Mouse (Mus musculus): ENCODE measurements around the gene Caln1.

Gene Caln1

DNA sequence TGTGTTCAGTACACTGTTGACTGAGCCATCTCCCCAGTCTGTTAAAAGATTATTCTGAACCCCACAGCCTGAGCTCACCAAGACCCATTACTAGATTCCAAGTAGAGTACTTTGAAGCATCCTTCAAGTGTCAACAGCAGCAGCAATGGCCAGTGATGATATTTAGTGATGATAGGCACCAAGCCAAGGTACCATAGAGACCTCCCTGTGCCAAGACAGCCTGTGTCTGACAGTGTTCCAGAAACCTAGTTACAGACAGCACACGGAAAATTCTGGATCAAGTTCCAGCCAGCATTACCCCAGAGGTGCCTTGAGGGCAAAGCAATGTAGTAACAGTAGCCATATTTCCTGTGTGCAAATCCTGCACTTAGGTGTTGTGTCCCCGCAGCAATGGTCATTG lies 208.3 kb downstream of the Caln1 start:
- TF ChIP-seq GATA4 (IDR thresholded peaks at IDR 0.05; ENCODE audit: insufficient replicate concordance, low read length) = no peak

DNA sequence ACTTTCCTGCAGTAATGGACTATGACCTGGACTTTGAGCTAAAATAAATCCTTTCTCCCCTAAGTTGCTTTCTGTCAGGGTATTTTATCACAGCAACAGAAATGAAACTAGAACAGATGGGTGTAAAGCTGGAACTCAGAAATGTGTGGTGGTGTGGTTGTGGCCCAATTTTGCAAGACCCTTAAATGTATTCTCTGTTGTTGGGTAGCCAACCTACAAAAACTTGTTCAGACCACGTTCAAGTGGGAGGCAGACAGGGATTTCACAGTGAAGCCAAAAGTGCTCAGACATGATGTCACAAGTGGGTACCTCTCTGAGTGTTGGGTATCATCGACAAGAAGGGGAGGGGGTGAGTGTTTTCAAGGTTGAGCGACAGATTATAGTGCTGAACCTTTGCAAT lies 214.8 kb downstream of the Caln1 start:
- no peak for TF ChIP-seq GATA4 (IDR thresholded peaks at IDR 0.05; ENCODE audit: insufficient replicate concordance, low read length)

DNA sequence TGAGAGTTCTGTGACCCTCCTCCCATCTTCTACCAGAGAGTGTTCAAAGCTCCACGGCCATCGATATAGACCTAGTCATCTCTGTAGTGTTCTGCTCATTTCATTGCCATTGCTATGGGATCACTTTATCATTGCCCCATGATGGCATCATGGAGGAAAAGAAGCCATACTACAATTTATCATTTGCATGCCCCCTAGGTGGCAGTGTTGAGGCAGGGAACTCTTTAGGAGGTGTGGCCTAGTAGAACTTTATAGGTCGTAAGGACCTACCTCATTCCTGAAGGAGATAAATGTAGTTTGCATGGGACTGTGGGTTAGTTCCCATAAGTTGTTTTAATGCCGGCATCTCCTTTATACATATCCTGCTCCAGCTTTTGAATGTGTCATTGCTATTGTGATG lies 217.0 kb downstream of the Caln1 start:
- no peak for TF ChIP-seq GATA4 (IDR thresholded peaks at IDR 0.05; ENCODE audit: insufficient replicate concordance, low read length)

DNA sequence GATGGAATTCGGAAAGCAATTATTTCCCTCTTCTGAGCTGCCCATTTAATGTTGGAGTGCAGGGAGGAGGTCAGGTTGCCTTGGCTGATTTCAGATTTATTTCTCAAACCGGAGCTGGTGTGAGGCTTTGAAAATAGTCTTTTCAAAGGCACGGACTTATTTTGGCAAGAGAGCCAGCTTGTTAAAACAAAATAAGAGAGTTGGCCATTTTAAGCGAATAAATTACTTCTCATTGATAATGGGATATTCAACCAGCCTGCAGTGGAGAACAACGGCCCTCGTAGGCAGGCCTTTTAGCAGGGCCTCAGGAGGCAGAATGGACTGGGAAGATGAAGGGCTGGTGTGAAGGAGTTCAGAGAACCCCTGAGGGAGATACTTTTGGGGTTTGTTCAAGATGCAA lies 227.3 kb downstream of the Caln1 start:
- TF ChIP-seq GATA4 (IDR thresholded peaks at IDR 0.05; ENCODE audit: insufficient replicate concordance, low read length) = no peak

DNA sequence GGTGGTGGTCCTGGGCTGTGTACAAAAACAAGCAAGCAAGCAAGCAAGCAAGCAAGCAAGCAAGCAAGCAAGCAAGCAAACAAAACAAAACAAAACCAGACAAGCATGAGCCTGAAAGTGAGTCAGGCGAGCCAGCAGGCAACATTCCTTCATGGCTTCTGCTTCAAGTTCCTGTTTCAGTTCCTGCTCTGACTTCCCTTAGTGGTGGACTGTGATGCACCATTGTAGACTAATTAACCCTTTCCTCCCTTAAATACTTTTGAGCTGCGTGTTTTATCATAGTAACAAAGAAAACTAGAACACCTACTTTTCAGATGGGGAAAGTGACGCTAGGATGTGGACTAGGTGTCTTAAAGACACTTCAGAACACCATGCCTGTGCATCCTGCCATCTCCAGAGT lies 244.4 kb downstream of the Caln1 start:
- TF ChIP-seq GATA4 (IDR thresholded peaks at IDR 0.05; ENCODE audit: insufficient replicate concordance, low read length) = no peak

DNA sequence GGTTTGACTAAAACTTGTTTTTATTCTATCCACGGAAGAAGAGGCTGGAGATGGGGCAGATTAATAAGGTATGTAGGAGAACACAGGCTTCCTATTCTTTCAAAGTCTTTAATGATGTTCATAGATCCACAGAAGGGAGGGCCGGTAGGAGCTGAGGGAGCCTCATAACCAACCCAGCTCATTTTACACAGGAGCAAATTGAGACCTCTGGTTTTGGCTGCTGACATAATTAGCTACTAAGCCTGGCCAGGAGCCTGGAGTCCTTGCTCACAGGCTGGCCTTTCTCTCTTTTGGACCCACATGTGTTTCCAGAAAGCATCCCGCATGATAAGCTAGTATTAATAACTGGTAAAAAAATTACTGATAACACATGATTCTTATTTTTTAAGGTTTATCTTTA lies 245.0 kb downstream of the Caln1 start:
- TF ChIP-seq GATA4 (IDR thresholded peaks at IDR 0.05; ENCODE audit: insufficient replicate concordance, low read length) = no peak

DNA sequence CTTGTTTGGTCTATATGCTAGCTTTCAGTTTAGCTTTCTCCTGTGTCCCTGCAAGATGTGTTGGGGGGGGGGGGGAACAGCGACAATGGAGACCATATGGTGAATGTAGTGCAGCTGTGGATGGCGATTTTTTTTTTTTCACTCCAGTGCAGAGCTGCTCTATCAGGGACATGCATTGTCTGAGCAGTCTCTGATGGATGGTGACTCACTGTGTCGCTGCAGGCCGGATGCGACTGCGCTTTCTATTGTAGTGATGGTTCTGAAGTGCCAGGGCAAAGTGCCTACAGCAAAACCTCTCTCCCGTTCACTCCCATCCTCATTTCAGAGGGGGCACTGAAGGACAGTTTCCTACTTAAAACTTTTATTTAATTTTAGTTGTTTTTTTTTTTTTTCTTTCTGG lies 250.8 kb downstream of the Caln1 start:
- no peak for TF ChIP-seq GATA4 (IDR thresholded peaks at IDR 0.05; ENCODE audit: insufficient replicate concordance, low read length)

DNA sequence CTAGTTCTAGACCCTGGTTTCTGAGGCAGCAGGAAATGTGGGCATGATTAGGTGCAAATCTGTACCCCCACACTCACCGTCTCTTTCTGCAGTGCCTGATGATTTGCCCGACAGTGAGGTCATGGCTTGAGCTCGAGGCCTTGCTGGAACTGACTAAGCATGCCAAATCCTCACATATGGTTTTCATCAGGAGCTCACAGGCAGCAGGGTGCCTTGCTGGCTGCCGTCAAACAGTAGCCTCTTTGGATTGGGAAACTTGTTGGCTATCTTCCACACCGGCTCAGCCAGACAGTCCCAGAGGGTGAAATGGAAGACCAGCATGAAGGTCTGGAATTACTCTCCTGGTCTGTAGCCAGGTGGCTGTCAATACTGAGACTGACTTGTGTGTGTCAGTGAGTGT lies 254.0 kb downstream of the Caln1 start:
- no peak for TF ChIP-seq GATA4 (IDR thresholded peaks at IDR 0.05; ENCODE audit: insufficient replicate concordance, low read length)

DNA sequence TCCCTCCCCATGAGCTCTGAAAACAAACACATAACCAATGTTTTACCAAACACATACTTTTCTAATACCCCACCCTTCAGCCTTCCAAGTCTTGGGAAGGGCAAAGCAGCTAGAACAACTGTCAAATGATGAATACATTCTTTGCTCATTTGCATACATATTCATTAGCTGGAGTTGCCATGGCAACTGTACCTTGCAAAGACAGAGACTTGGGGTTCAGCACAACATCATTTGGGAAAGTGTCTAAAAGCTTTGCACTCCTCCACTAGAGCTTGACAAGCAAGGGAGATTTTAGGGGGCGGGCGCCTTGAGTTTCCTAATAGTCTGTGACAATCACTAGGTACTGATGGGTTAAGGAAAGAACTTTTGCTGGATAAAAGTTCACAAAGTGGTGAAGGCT lies 258.5 kb downstream of the Caln1 start:
- TF ChIP-seq GATA4 (IDR thresholded peaks at IDR 0.05; ENCODE audit: insufficient replicate concordance, low read length) = no peak

DNA sequence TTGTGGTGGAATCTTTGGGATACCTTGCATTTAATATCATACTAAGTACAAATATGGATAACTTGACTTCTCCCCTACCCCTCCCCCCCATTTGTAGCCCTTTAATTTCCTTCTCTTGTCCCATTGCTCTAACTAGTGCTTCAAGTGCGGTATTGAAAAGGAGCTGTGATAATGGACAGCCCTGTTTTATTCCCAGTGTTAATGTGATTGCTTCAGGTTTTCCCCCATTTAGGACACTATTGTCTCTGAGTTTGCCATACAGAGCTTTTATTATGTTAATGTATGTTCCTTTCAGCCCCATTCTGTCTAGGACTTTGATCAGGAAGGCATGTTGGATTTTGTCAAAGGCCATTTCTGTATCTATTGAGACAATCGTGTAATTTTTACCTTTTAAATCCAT lies 266.1 kb downstream of the Caln1 start:
- TF ChIP-seq GATA4 (IDR thresholded peaks at IDR 0.05; ENCODE audit: insufficient replicate concordance, low read length) = no peak

DNA sequence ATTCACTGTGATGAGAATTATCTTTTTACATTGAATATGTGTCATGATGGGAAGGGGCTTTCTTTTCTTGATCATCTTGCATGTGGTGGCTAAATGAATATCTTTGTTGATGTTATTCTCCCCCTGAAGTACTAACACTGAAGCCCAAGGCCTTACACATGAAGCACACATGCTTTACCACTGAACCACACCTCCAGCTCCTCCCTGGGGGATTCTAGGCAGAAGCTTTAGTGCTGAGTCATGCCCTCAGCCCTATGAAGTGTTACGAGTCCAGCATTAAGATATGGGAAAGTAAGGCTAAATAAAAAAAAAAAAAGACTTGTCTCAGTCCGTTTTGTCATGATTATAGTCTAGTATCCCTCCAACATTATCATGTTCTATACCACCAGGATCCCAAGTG lies 272.6 kb downstream of the Caln1 start:
- no peak for TF ChIP-seq GATA4 (IDR thresholded peaks at IDR 0.05; ENCODE audit: insufficient replicate concordance, low read length)

DNA sequence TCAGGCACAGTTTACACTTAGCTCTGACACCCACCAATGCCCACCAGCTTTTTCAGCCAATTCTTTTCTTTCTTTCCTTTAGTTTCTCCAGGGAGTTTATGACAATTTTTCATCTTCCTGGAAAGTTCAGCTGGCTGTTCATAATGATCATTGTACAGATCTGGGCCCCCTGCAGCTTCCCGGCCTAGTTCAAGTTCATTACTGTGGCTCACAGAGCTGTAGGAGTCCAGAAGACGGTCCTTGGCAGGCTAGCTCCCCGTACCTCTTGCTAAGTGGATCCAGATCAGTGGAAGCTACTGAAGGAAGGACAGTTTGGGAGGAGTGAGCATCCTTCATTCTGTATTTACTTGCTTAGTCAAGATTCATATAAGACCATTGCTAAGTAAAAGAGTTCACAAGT lies 288.9 kb downstream of the Caln1 start:
- no peak for TF ChIP-seq GATA4 (IDR thresholded peaks at IDR 0.05; ENCODE audit: insufficient replicate concordance, low read length)

DNA sequence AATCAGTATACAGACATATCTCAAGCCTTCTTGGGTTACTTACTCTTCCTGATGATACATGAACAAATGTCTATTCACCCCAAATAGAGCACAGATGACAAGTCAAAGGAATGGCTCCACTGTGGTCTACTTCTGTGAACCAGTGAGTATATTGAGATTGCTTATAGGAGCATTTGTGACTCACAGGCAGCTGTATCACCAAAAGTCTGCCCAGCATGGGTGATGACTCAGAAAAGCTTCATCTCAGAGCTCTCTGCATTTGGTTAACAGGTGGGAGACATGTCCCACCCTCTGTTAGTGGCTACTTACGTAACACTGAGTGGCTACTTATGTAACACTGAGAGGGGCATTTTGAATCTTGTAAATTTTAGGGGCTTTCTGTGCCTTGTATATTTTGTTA lies 296.8 kb downstream of the Caln1 start:
- no peak for TF ChIP-seq GATA4 (IDR thresholded peaks at IDR 0.05; ENCODE audit: insufficient replicate concordance, low read length)

DNA sequence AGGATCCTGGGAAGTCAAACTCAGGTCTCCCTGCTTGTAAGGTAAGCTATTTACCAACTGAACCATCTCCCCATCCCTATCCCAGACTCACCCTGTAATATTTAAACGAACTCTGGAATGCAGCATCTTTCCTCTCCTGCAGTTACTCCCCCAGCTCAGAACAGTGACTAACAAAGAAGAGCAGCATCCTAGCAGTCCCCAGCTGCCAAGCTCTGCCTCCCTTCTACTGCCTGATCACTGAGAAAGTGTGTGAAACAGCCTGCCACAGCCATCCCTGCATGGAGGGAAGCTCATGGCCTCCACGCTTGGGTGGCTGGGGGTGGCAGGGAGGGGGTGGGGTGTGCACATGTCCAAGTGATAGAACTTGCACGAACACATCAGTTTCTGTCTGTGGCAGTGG lies 303.3 kb downstream of the Caln1 start:
- no peak for TF ChIP-seq GATA4 (IDR thresholded peaks at IDR 0.05; ENCODE audit: insufficient replicate concordance, low read length)

DNA sequence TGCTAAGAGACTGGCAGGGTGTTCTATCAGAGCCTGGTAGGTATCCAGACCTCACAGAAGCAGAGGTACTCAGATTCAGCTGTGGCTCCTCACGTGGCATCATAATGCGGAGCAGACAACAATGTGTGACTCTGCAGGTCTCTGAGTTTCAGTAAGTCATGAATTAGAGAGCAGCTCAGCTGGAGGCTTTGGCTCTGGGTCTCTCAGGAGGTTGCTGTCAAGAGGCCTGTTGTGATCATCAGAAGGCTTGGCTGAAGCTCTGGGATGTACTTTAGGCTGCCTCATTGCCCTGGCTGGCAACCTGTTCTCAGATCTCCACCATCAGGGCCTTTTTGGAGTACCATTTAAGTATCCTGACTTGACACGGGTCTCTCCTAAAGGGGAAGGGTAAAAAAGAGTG lies 303.8 kb downstream of the Caln1 start:
- TF ChIP-seq GATA4 (IDR thresholded peaks at IDR 0.05; ENCODE audit: insufficient replicate concordance, low read length) = no peak

DNA sequence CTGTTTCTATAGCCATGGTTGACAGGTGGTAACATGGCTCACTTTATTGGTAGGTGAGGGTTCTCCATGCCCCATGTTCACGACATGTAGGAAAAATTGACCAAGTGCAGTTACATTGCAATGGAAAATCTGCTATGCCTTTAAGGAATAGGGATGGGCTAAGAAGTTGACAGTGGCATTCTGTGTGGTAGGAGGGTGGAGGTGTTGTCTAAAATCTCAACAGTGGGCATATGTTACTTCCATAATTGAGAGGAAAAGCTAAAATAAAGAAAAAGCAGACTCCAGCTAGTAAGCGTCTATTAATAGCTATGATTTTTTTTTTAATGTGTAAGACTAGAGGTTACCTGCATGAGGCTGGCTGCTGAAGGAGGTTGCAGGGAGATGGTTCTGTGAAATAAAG lies 308.6 kb downstream of the Caln1 start:
- TF ChIP-seq GATA4 (IDR thresholded peaks at IDR 0.05; ENCODE audit: insufficient replicate concordance, low read length) = no peak

DNA sequence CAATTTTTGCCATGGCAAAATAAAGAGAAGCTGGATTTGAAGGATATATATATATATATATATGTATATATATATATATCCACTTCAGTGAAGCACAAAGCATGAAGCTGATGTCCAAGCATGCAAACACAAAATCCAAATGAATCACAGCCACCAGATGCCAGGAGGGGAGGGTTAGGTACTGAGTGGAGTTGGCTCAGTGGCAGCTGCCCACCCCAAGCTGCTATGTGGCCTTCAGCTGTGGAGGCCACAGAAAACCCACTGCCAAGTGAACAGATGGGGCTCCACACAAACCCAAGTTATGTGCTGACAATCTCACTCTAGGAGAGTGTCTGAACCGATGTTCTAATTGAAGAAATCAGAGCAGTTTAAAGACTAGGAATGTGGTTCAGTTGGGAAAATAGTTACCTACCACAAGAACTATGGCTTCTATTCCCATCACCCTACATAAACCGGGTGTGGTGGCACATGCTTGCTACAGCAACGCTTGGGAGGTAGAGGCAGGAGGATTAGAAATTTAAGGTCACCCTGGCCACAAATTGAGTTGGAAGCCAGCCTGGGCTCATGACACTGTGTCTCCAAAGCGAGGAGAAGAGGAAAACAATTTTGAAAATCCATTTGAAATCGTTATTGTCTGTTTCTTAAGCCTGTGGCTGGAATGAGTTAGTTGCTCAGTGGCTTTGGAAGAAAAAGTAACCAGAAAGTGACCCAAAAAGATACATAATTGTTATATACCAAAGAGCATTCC lies 316.8 kb downstream of the Caln1 start:
- no peak for TF ChIP-seq GATA4 (IDR thresholded peaks at IDR 0.05; ENCODE audit: insufficient replicate concordance, low read length)

Data from liver, adult (tissue).